ENCODE assay signal across 8 mouse cellular contexts in the genomic region with DNA sequence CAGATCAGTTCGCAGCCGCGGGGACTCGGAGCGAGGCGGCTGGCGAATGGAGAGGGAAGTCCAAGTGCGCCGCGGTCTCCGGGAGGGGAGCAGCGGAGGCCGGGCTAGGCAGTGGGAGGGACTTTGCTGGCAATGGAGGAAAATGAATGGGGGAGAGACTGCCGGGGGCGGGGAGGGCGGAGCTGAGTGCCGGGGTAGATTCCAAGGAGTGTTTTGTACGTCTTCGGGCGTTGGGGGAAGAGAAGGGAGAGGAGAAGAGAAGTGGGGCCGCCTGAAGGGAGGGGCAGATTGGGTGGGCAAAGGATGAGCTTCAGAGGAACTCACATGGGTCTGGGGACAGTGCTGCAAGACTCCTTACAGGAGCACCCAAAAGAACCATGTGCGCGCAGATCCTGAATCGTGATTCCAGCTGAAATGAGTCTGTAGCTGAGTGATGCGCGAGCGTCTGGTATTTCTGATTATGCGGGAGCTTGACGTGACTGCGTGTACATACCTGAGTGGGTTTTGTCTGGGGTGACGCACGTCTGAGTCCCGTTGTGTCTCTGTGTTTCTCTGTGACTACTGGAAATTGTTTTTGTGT. TPM values are rescaled to one million over a fixed set of nuclear protein-coding genes. Genes with fewer than 3 reads are reported as not detected.
A peak's percentile ranks its signal among the peaks of the same experiment; 100 is the strongest.
DNase-seq lines count a peak whose midpoint lies in the region; ATAC-seq lines count a peak whose summit lies in the region.

TSS of gene Brinp1 (minus strand) at position 76 of the 580 bp plus-strand sequence.

- no peaks in the 10 kb centered on the region for H3K36me3 ChIP-seq in embryonic facial prominence, embryonic 12.5 days
- H3K36me3 ChIP-seq in hindbrain, embryonic 14.5 days (replicated peaks; ENCODE audit: control insufficient read depth, insufficient read depth): no peaks in the 10 kb centered on the region
- H3K36me3 ChIP-seq in limb, embryonic 10.5 days: no peaks in the 10 kb centered on the region
- H3K36me3 ChIP-seq in midbrain, embryonic 13.5 days: no peaks in the 10 kb centered on the region

- H3K9ac ChIP-seq in embryonic facial prominence, embryonic 12.5 days: peak within 1 kb of the TSS; percentile 43; the same call in 1 of the 2 replicates
- H3K9ac ChIP-seq in hindbrain, embryonic 14.5 days: peak within 1 kb of the TSS; percentile 67
- peak within 1 kb of the TSS; percentile 78 for H3K9ac ChIP-seq in midbrain, embryonic 13.5 days (replicated peaks)

- no peaks in the 10 kb centered on the region for H3K4me1 ChIP-seq in embryonic facial prominence, embryonic 12.5 days
- 0 out of 2 replicates have a peak, but pooled peaks cover 4% of the 10 kb centered on the region for H3K4me1 ChIP-seq in hindbrain, embryonic 14.5 days (replicated peaks; ENCODE audit: control insufficient read depth, insufficient read depth, low read length)
- H3K4me1 ChIP-seq in limb, embryonic 10.5 days: peaks cover 14% of the 10 kb centered on the region; the same call in 1 of the 2 replicates
- H3K4me1 ChIP-seq in midbrain, embryonic 13.5 days (replicated peaks): peaks cover 14% of the 10 kb centered on the region; the same call in 1 of the 2 replicates

- H3K27ac ChIP-seq in embryonic facial prominence, embryonic 12.5 days: no peak within 1 kb of the TSS
- peak within 1 kb of the TSS; percentile 78 for H3K27ac ChIP-seq in hindbrain, embryonic 14.5 days
- H3K27ac ChIP-seq in limb, embryonic 10.5 days: no peak within 1 kb of the TSS
- peak within 1 kb of the TSS; percentile 77 for H3K27ac ChIP-seq in midbrain, embryonic 13.5 days

- peak within 1 kb of the TSS; percentile 55 for H3K4me3 ChIP-seq in embryonic facial prominence, embryonic 12.5 days
- H3K4me3 ChIP-seq in hindbrain, embryonic 14.5 days (replicated peaks; ENCODE audit: low read length): peak within 1 kb of the TSS; percentile 58
- peak within 1 kb of the TSS; percentile 54 for H3K4me3 ChIP-seq in limb, embryonic 10.5 days
- H3K4me3 ChIP-seq in midbrain, embryonic 13.5 days (replicated peaks): peak within 1 kb of the TSS; percentile 73

- H3K9me3 ChIP-seq in embryonic facial prominence, embryonic 12.5 days: no peaks in the 10 kb centered on the region
- no peaks in the 10 kb centered on the region for H3K9me3 ChIP-seq in hindbrain, embryonic 14.5 days (ENCODE audit: control insufficient read depth, low read length)
- H3K9me3 ChIP-seq in limb, embryonic 10.5 days (replicated peaks): no peaks in the 10 kb centered on the region
- H3K9me3 ChIP-seq in midbrain, embryonic 13.5 days: no peaks in the 10 kb centered on the region

- peak; percentile 87 for DNase-seq in R1 (ENCODE audit: low read depth, low spot score)
- DNase-seq in adrenal gland, postnatal 14 days: peak; percentile 52
- DNase-seq in hindbrain, embryonic 14.5 days (ENCODE audit: low spot score): peak; percentile 71
- peak; percentile 82 for DNase-seq in limb, embryonic 10.5 days (ENCODE audit: low spot score)
- peak; percentile 95 for DNase-seq in telencephalon, adult 2 months (ENCODE audit: low read depth, low spot score)
- no peak for DNase-seq in c-Kit-positive CD71-positive TER-119-positive erythroid progenitor cells, embryonic 14.5 days (ENCODE audit: low spot score)

- 1% methylated on average over 32 of the region's 33 CpGs for WGBS in embryonic facial prominence, embryonic 12.5 days
- under 1% methylated on average over 33 of the region's 33 CpGs for WGBS in hindbrain, embryonic 14.5 days
- WGBS in limb, embryonic 10.5 days: 2% methylated on average over 33 of the region's 33 CpGs
- WGBS in midbrain, embryonic 13.5 days: under 1% methylated on average over 33 of the region's 33 CpGs

- H3K27me3 ChIP-seq in embryonic facial prominence, embryonic 12.5 days: peaks cover 10% of the 10 kb centered on the region
- 0 out of 2 replicates have a peak, but pooled peaks cover 5% of the 10 kb centered on the region for H3K27me3 ChIP-seq in hindbrain, embryonic 14.5 days (ENCODE audit: control insufficient read depth, insufficient read depth, low read length)
- H3K27me3 ChIP-seq in limb, embryonic 10.5 days (ENCODE audit: low read depth, poor library complexity, severe bottlenecking): peaks cover 44% of the 10 kb centered on the region
- H3K27me3 ChIP-seq in midbrain, embryonic 13.5 days: no peaks in the 10 kb centered on the region; the same call in 1 of the 2 replicates

- ATAC-seq in embryonic facial prominence, embryonic 12.5 days (ENCODE audit: insufficient number of reproducible peaks, insufficient read depth, low FRiP score, low TSS enrichment): peak; percentile 90
- peak; percentile 93 for ATAC-seq in hindbrain, embryonic 14.5 days (ENCODE audit: low FRiP score)
- ATAC-seq in midbrain, embryonic 13.5 days: peak; percentile 95

- peak within 1 kb of the TSS; percentile 93 for H3K4me2 ChIP-seq in embryonic facial prominence, embryonic 12.5 days (replicated peaks)
- H3K4me2 ChIP-seq in hindbrain, embryonic 14.5 days (replicated peaks): peak within 1 kb of the TSS; percentile 71
- H3K4me2 ChIP-seq in midbrain, embryonic 13.5 days (replicated peaks): peak within 1 kb of the TSS; percentile 79

RNA-seq across cellular contexts. Expression of gene Brinp1, which starts in this region (rescaled TPM):
- total RNA-seq in adrenal gland, postnatal 14 days (2021): 1.7 and 2.3 TPM in 2 replicates
- 10.1 and 11.9 TPM in 2 replicates for polyA plus RNA-seq in embryonic facial prominence, embryonic 12.5 days (2016; fragmentation: Nextera tagmentation; extraction: Ambion mirVana)
- 80.9 and 85.5 TPM in 2 replicates for polyA plus RNA-seq in hindbrain, embryonic 14.5 days (2014; fragmentation: Nextera tagmentation; extraction: Ambion mirVana)
- polyA plus RNA-seq in limb, embryonic 10.5 days (2016; fragmentation: Nextera tagmentation; extraction: Ambion mirVana): 0.99 and 2.9 TPM in 2 replicates
- 25.9 and 31.4 TPM in 2 replicates for polyA plus RNA-seq in midbrain, embryonic 13.5 days (2015; fragmentation: Nextera tagmentation; extraction: Ambion mirVana)

Comparison
In these comparisons a context has a peak if more than half of its experiments do, and no peak if none do; other contexts are left out.
1. H3K27ac ChIP-seq: peak in hindbrain, embryonic 14.5 days (single experiment) and midbrain, embryonic 13.5 days (single experiment); none in embryonic facial prominence, embryonic 12.5 days (single experiment) and limb, embryonic 10.5 days (single experiment).
2. Peak in every context shown above with its lines, with median percentiles within 50 percentile points of each other: ATAC-seq, H3K4me2 ChIP-seq, H3K4me3 ChIP-seq and H3K9ac ChIP-seq.